Mouse (Mus musculus) frontal cortex, postnatal 36 days (tissue): ENCODE results near the gene Pla2g4e.
"Not testable (repeated sequence)": the region's sequence is repeated elsewhere in the genome, so short reads cannot be mapped to it uniquely, and the experiment has no call there.

Source experiments
- DNase-seq, 2 experiments: peaks; one replicate each; pipeline ENCODE4 v3.0.0; 2022; ENCODE audit warnings: low spot score in 2 of 2

Gene Pla2g4e

DNA sequence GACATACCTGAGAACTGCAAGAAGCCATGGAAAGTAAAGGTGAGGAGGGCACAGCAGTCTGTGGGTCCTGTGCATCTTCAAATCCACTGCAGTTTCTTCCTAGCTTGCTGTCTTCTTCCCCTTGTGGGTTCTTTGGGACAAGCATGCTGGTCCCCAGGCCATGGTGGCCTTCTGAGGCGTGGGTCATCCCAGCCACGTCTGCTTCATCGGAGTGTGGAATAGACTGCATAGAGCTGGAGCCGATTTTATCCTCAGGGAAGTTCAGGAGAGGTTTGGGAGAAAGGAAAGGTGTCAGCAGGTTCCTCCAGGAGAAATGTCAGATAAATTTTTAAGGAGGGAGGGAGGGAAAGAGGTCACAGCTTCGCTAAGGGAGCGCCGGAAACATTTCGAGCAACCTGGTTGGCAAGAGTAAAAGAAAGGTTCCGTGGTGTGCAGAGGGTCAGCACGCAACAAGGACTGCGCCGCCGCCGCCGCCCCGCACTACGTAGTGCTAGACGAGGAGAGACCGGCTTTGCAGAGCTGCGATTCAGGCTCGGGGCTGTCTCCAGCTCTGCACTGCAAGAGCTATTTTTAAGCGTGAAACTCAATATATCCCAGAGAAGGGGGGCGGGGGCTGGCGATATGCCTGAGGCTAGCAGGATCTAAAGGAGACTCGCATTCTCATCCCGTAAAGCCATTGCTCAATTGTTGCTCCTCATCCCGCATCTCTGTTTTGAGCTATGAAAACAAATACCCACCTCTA is at the start of gene Pla2g4e:
TSS of gene Pla2g4e (minus strand) at position 657 of the 742 bp plus-strand sequence.
- DNase-seq: peak; percentile 45 to 66

DNA sequence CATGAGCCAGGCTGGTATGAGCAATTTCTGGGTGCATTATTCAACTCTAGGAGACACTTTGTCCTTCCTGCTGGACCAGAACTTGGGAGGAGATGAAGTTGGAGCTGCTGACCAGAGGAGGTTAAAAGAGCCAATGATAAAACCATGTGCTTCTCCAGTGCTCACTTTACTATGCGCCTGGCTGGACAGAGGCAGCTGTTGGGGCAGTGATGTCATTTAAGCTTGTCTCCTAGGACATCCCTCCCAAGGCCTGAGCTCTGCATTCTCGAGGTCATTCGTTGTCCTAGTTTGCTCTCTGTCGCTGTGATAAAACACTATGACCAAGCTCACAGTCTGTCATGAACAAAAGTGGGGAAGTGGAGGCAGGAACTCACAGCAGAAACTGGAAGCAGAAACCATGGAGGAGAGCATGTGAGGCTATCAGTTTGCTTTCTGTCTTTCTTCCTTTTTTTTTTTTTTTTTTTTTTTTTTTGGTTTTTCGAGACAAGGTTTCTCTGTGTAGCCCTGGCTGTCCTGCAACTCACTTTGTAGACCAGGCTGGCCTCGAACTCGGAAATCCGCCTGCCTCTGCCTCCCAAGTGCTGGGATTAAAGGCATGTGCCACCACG is 46.4 kb upstream of the Pla2g4e start:
- DNase-seq: no peak

DNA sequence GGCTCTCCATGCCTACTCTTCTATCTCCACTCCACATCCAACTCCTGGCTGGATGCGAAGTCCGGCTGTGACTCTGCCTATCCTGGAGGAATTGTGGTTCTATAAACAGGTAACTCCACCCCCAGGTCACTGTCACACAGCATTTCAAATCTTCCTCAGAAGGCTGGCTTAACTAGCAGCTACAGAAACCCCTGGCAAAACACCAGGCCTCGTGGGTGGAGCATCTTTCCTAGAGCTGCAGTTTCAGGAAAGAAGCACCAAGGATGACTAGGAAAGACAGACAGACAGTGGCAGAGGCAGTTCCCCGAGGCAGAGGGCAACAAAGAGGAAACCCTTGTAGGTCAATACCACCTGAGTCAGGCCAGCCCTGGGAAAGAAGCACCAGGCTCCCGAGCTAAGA is 43.9 kb upstream of the Pla2g4e start, which contains the start of gene Pla2g4d:
TSS of gene Pla2g4d (minus strand) at position 203 of the 400 bp plus-strand sequence.
- DNase-seq: peak; percentile 49 to 57

DNA sequence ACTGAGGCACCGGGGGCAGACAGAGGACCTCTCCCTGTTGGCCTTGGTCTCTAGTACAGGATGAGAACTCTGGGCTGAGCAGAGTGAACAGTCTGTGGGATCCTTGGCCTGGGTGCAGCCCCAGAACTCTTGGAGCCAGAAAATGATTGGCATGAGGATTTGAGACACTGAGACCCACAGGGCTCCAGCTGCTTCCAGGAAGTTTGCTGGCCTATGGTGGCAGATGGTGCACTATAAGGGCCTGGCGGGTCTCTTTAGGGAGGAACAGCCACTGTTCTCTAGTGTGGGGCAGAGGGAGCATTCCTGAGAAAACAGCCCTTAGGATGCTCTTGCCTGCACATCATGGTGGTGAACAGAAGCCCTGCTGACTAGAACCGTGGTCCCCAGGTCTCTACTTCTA is 43.3 kb upstream of the Pla2g4e start:
- DNase-seq: no peak

DNA sequence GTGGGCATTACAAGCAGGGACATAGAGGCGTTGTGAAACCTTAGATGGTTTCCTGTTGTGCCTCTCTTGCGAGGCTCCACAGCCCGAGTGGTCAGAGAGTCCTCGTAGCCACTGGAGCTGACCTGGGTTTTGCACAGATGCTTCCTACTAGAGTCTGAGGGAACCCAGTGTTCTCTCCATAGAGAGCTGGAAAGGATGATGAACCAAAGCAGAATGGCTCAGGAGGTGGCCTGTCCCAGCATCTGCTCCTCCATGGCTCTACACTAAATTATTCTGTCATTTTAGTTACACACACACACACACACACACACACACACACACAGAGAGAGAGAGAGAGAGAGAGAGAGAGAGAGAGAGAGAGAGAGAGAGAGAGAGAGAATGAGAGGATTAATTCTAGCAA is 40.5 kb upstream of the Pla2g4e start:
- DNase-seq: no peak

DNA sequence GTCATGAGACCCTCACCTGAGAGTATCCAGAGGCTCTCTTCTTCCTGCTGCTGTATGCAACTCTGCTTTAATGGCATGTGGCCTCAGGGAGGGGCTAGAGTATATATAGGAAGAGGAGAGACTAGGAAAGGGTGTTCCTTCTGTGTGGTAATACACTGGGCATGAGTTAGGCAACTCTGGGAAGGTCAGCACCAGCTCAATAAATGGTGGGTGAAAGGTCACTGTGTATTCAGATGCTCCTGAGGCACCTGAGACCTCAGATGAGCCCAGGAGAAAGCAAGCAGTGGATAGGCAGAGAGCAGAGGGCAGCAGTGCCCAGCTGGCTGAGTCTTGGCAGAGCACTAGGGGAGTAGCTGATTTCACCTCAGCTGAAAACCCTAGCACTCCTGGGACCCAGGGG is 39.6 kb upstream of the Pla2g4e start:
- no peak for DNase-seq

DNA sequence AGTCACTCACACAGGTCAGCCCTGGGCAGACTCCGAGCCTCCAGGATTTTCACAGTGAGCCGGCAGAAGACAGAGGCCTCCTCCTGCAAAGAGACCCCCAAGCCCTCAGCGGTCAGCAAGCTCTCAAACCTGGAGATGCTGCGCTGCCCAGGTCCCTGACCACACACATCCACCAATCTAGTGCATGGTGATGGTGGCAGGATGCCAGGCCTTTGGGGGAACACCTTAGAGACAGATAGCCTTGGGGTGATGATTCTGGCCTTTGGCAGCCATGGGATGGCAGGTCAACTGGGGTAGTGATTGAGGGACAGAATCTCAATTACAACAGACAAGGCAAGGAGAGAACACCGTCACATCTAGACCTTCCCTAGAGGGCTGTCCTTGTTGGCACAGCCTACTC is 39.0 kb upstream of the Pla2g4e start:
- DNase-seq: no peak

DNA sequence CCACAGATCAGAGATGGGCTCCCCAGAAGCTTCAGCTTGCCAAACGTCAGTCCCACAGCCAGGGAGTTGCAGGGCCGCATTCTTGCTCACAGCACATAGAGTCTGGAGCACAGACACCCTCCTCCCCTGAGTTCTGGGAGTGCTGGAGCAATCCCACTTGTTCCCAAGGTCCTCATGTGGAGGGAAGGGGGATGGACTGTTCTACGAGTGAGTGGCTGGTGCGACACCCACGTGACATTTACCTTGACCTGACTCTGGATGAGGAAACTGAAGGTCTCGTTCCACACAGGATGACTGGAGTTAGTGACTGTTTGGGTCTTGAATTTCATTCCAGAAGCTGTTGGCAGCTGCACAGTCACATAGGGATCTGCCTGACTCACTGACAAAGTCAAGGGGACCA is 38.4 kb upstream of the Pla2g4e start:
- DNase-seq: no peak

DNA sequence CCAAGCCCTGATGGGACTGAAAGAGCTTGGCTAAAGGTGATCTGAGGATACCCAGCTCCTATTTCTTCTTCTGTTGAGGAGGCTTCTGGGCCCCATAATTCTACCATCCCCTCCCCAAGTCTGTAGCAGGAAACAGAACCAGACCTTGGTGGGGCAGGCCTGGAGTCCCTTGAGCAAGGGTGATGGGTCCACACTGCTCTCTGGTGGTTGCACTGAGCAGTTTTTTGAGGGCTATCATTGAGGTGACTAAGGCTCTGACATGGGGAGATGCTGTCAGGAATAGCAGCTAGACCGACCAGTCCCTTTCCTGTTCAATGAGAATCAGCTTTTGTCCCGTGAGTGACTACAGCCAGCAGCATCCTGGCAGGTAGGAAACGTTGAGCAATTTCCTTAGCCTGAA is 36.1 kb upstream of the Pla2g4e start:
- DNase-seq: no peak

DNA sequence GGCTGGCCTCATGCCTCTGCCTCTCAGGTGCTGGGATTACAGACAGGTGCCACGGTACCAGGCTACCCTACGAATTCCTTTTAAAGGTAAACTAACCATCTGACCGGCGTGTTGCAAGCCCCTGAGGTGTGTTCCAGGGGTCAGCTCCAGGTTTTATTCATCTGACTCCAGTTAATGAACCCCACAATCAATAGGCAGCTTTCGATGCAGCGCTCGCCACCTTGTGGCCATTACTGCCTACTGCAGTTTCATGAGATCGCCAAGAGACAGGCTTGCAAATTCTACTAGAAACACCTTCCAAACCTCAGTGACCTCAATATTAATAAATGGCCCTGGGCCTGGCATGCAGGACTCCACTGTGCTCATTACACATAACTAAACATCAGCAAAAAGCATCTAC is 34.8 kb upstream of the Pla2g4e start:
- peak; percentile 48 to 67 for DNase-seq

DNA sequence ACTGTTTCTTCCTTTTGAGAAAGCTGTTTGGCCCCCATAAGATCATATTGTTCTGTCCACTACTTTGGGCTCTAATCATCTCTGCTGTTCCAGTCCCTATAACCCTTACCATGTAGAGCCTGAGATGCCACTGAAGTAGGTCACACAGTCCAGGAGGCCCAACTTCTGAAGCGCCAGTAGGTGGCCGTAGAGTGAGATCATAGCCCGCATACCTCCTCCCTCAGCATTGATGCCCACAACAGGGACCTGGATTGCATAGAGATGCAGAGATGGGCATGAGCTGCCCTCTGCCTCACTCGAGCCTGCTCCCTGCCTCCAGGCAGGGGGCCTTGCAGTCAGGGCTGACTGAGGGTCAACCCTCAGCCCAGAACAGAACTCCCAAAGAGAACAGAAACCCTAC is 31.8 kb upstream of the Pla2g4e start:
- no peak for DNase-seq

DNA sequence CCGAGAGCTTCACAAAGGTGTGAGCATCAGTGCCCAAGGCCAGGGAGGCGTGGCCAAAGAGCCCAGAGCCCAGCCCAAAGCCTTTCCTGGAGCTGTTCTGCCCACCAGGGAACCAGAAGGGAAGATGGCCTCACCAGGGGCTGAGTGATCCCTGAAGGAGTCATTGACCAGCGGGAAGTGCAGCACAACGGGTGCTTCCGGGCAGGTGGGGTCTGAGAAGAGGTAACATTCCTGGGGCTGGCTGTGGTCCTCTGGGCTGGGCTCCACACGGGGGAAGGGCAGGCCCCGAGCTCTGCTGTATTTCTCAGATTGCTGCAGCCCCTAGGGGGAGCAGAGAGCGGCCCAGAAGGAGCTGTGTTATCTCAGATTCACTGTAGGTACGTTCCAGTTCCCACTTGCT is 23.5 kb upstream of the Pla2g4e start:
- DNase-seq: no peak

DNA sequence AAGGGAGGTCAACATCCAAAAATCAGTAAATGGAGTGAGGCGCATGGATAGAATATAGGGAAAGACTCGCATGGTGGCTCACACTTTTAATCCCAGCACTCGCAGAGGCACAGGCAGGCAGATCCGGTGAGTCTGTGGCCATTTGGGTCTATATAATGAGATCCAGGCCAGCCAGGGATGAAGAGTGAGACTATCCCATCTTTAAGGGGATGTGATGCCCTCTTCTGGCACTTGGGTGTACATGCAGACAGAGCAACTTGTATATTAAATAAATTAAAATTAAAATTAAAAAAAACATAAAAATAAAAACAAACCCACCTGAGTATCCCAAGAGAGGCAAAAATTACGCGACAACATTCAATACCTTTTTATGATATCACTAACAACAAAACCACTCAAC is 20.4 kb upstream of the Pla2g4e start:
- peak in 1 of 2 experiments; percentile 31 for DNase-seq

DNA sequence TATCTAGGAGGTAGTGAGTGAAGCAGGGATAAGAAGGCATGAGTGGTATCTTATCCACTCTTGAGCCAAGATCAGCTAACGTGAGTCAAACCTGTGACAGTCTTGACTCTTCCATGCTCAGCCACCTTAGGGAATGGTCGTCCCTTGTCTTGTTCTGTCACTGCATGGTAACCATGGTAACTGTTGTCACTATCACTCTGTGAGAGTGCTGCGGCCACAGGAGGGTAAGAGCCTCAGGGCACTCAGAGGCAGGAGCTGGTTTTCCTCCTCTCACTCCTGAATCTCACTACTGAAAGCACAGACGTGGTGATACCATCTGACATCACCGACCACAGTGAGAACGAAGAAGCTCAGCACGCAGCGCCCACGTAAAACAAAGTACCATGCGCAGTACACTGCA is 19.7 kb upstream of the Pla2g4e start:
- peak in 1 of 2 experiments; percentile 13 for DNase-seq

DNA sequence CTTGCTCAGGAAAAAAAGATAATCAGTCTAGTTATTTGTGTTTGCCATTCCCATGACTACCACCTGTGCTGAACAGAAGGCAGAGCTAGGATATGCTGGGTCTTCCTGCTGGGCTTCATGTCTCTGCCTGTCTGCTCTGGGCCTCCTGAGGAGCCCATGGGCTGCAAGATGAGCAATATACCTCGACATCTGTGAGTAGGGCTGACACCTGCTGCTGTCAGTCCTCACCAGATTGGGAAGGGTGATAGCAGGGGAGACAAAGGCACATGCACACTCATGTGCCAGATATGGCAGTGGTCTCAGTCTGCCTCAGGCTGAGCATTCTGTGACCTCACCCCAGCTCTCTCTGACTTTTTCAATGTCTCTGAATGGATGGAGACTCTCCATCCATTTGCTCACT is 17.7 kb upstream of the Pla2g4e start:
- no peak for DNase-seq

DNA sequence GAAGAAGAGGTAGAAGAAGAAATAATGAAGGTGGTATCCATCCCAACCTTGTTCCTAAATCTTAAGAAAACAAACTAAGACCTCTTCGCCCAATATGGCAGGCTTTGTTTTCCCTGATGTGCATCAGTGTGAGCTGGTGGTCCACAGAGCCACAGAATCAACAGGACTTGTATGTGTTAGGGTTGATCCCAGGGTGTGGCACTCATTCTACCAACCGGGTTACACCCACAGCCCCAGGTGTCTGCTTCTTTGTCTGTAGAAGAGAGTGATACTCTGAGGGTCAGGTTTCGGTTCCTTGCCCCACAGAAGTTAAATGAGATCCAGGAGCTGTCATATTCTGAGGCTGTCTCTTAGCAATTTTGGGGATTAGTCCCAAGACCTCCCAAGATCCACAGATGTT is 16.2 kb upstream of the Pla2g4e start:
- DNase-seq: no peak

DNA sequence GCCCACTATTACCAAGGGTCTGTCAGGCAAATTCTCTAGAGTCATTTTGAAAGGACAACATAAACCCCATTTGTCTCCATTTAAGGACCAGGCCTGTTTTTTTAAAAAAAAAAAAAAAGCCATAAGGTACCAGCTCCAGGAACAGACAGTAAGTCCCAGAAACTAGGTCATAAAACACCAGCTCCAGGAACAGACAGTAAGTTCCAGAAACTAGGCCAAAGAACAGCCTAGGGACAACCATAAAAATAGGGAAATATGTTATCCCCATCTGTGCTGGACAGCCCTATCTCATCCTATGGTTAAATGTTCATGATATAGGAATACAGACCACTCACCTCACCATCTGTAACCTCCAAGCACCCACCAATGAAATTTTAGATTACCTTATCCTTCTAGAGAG is 11.1 kb upstream of the Pla2g4e start:
- no peak for DNase-seq

DNA sequence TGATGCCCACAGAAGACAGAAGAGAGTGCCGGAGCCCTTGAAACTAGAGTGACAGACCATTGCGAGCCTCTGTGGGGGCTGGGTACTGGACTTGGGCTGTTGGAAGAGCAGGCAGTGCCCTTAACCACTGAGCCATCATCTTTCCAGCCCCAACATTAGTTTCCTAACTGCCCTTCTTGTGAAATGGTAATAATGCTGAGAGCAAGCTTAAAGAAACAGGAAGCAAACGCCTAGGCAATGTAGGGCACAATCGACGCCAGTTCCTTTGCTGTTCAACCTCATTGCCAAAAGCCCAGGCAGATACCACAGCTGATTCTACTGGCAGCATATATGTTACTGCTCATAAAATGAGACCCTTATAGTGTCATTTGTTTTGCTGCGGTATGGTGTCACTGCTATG is 7.5 kb upstream of the Pla2g4e start:
- no peak for DNase-seq

DNA sequence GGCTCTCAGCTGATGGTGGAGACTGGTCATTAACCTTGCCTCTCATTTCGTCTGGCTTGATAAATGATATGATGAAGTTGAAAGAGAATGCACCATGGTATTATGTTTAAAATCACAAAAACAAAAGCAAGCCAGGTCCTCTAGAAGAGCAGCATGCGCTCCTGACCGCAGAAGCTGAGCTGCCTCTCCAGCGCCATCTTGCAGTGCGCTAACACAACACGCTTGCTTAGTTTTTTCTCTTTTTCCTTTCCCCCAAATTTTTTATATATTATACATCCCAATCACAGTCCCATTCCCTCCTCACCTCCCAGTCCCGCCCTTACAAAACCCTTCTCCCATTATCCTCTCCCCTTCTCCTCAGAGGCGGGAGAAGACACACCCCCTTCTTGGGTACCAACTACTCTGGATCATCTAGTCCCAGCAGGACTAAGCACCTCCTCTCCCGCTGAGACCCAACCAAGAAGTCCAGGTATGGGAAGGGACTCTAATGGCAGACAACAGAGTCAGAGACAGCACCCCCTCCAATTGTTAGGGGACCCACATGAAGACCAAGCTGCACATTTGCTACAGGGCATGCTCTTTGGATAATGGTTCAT is 384 bp upstream of the Pla2g4e start:
- no peak for DNase-seq

DNA sequence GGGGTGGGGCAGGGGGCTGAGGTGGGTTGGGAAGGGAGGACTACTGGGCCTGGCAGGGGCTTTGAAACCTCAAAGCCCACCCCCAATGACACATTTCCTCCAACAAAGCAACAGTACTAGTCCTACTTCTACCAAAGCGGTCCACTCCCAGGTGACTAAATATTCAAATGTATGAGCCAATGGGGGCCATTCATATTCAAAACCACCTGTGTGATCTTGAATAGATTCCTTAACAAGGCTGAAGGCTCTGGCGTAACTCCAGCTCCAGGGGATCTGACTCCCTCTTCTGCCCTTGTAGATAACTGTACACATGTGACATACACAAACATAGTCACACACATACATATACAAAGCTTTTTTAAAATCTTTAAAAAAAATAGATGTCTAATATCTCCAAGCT is 1.1 kb downstream of the Pla2g4e start:
- DNase-seq: peak in 1 of 2 experiments; percentile 35

DNA sequence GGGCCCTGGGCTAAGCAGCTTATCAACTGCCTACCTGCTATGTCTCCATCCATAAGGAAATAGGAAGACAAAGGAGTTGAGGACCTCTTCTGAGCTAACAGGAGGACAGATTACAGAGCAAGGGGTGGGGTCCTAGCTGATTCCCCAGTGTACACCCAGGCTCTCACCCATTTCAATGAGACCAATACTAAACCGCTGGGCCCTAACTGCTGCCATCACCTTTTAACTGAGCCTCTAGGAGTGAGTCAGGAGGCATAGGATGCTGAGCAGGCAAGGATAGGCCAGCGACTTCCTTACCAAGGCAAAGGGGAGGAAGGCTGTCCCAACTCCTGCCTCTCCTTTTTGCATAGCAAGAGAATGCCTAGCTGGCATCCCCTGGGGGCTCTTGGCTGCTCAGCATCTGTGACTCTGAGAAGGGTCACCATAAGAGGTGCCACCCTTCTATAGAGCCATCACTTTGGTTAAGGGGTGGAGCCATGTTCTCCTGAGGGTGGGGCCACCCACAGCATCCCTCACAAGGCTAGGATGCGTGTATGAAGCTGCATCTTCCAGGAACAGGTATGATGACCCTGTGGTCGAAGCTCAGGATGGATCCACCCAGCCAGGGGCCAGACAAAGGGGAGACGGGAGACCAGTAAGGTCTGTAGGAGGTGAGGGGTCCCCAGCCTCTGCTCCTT is 2.2 kb downstream of the Pla2g4e start:
- peak in 1 of 2 experiments; percentile 29 for DNase-seq

DNA sequence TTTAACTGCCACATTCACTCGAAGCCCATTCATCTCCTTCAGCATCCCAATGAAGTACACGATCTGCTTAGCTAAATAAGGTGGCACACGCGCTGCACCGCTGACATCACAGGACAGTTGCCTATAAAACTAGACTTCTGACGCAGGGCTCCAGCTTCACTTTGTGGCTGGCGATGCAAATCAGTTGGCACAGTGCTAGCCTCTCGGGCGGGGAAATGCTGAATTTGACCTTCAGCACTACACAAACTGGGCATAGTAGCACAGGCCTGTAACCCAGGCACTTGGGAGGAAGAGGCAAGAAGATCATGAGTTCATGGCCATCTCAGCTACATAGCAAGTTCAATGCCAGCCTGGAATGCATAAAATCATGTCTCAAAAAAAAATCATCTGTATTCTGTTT is 6.4 kb downstream of the Pla2g4e start:
- not testable (repeated sequence) for DNase-seq

DNA sequence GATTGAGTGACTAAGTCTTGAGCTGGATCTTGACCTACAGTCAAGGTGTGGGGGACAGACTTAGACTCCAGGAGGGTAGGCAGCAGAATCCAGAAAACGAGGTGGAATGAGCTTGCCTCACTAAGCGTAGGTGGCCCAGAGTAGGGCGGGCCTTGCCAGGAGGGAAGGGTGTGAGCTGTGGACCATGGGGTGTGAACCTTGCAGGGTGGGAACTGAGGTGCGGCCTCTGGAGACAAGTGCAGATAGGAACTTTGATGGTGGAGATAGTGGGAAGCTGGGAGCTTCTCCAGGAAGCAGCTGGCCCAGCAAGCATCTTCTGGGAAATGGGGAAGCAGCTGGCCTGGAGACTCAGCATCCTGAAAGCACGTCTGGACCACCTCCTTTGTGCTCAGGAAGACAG is 7.4 kb downstream of the Pla2g4e start:
- no peak for DNase-seq
